In genomic region chr15:97672211-97672765, GRCm38 (mm10) we compare ENCODE assay signal across 10 mouse cellular contexts. TPM values are rescaled to one million over a fixed set of nuclear protein-coding genes. Genes with fewer than 3 reads are reported as not detected.
A peak's percentile ranks its signal among the peaks of the same experiment; 100 is the strongest.
DNase-seq lines count a peak whose midpoint lies in the region; ATAC-seq lines count a peak whose summit lies in the region.
"Had no signal": no experiment of that assay in that cellular context is flagged by ENCODE, and none has a peak within 500 bp of the region (broad histone marks: within the 10 kb centered on the region; RNA-seq: fewer than 3 reads in every experiment).

No protein-coding gene starts in this region.

- no peaks in the 10 kb centered on the region for H3K9me3 ChIP-seq in embryonic facial prominence, embryonic 11.5 days (replicated peaks; ENCODE audit: control insufficient read depth, low read length)
- H3K9me3 ChIP-seq in embryonic facial prominence, embryonic 10.5 days = no peaks in the 10 kb centered on the region
- no peaks in the 10 kb centered on the region for H3K9me3 ChIP-seq in hindbrain, embryonic 14.5 days (ENCODE audit: control insufficient read depth, low read length)
- no peaks in the 10 kb centered on the region for H3K9me3 ChIP-seq in liver, embryonic 12.5 days (replicated peaks)
- H3K9me3 ChIP-seq: embryonic facial prominence, embryonic 13.5 days had no signal

- no peaks in the 10 kb centered on the region for H3K4me1 ChIP-seq in embryonic facial prominence, embryonic 11.5 days (ENCODE audit: control insufficient read depth, insufficient read depth, low read length)
- H3K4me1 ChIP-seq in embryonic facial prominence, embryonic 10.5 days = peaks cover 8% of the 10 kb centered on the region
- H3K4me1 ChIP-seq in hindbrain, embryonic 14.5 days (replicated peaks; ENCODE audit: control insufficient read depth, insufficient read depth, low read length) = peaks cover 15% of the 10 kb centered on the region; the same call in 1 of the 2 replicates
- peaks cover 8% of the 10 kb centered on the region; the same call in 1 of the 2 replicates for H3K4me1 ChIP-seq in liver, embryonic 12.5 days

- DNase-seq in embryonic facial prominence, embryonic 11.5 days (ENCODE audit: low spot score) = peak; percentile 32
- no peak for DNase-seq in embryonic facial prominence, embryonic 10.5 days (ENCODE audit: low spot score)
- DNase-seq in cerebellum, postnatal 10 days = peak; percentile 92 to 95
- DNase-seq in hindbrain, embryonic 14.5 days (ENCODE audit: low spot score) = peak; percentile 68
- no peak for DNase-seq in urinary bladder, adult 18-20 months (ENCODE audit: low spot score in 2 of 2)
- no peak for DNase-seq in yolk sac, embryonic 10.5 days (ENCODE audit: low spot score)

- no peak overlapping the region for H3K27ac ChIP-seq in embryonic facial prominence, embryonic 11.5 days (replicated peaks; ENCODE audit: low read depth, low read length)
- H3K27ac ChIP-seq in embryonic facial prominence, embryonic 10.5 days (replicated peaks) = no peak overlapping the region
- H3K27ac ChIP-seq in hindbrain, embryonic 14.5 days = peak overlapping the region; percentile 83
- H3K27ac ChIP-seq in macrophage = 0 out of 2 replicates have a peak overlapping the region, but pooled peaks have one; percentile 24
- H3K27ac ChIP-seq in liver, embryonic 12.5 days = no peak overlapping the region
- H3K27ac ChIP-seq: embryonic facial prominence, embryonic 13.5 days had no signal

- no peak overlapping the region for H3K4me3 ChIP-seq in embryonic facial prominence, embryonic 11.5 days (ENCODE audit: low read depth, low read length)
- no peak overlapping the region for H3K4me3 ChIP-seq in embryonic facial prominence, embryonic 10.5 days
- H3K4me3 ChIP-seq in hindbrain, embryonic 14.5 days (replicated peaks; ENCODE audit: low read length) = no peak overlapping the region
- no peak overlapping the region for H3K4me3 ChIP-seq in macrophage (ENCODE audit: inconsistent target)
- H3K4me3 ChIP-seq in liver, embryonic 12.5 days = no peak overlapping the region
- H3K4me3 ChIP-seq: embryonic facial prominence, embryonic 13.5 days; megakaryocyte, embryonic 14.5 days had no signal

- H3K36me3 ChIP-seq in embryonic facial prominence, embryonic 11.5 days (replicated peaks; ENCODE audit: control insufficient read depth, insufficient read depth, low read depth, low read length) = no peaks in the 10 kb centered on the region; the same call in 1 of the 2 replicates
- H3K36me3 ChIP-seq in embryonic facial prominence, embryonic 10.5 days (replicated peaks) = peaks cover 63% of the 10 kb centered on the region
- H3K36me3 ChIP-seq in hindbrain, embryonic 14.5 days (replicated peaks; ENCODE audit: control insufficient read depth, insufficient read depth) = peaks cover 40% of the 10 kb centered on the region
- peaks cover 16% of the 10 kb centered on the region for H3K36me3 ChIP-seq in macrophage (ENCODE audit: inconsistent target)
- peaks cover 36% of the 10 kb centered on the region for H3K36me3 ChIP-seq in liver, embryonic 12.5 days

- H3K27me3 ChIP-seq in embryonic facial prominence, embryonic 11.5 days (ENCODE audit: control insufficient read depth, insufficient read depth, low read length) = no peaks in the 10 kb centered on the region
- H3K27me3 ChIP-seq in embryonic facial prominence, embryonic 10.5 days (replicated peaks; ENCODE audit: low read depth, poor library complexity, severe bottlenecking) = no peaks in the 10 kb centered on the region
- no peaks in the 10 kb centered on the region for H3K27me3 ChIP-seq in hindbrain, embryonic 14.5 days (ENCODE audit: control insufficient read depth, insufficient read depth, low read length)
- H3K27me3 ChIP-seq in liver, embryonic 12.5 days (replicated peaks) = no peaks in the 10 kb centered on the region
- H3K27me3 ChIP-seq: embryonic facial prominence, embryonic 13.5 days had no signal

- H3K79me2 ChIP-seq in macrophage (ENCODE audit: inconsistent target) = no peaks in the 10 kb centered on the region

- H3K4me2 ChIP-seq in embryonic facial prominence, embryonic 11.5 days (ENCODE audit: low read depth, low read length) = no peak overlapping the region
- no peak overlapping the region; the same call in 1 of the 2 replicates for H3K4me2 ChIP-seq in hindbrain, embryonic 14.5 days (replicated peaks)
- H3K4me2 ChIP-seq in liver, embryonic 12.5 days = no peak overlapping the region
- H3K4me2 ChIP-seq: embryonic facial prominence, embryonic 13.5 days had no signal

- WGBS in embryonic facial prominence, embryonic 11.5 days = 78% methylated on average over 9 of the region's 9 CpGs
- WGBS in embryonic facial prominence, embryonic 10.5 days = 79% methylated on average over 9 of the region's 9 CpGs
- WGBS in hindbrain, embryonic 14.5 days = 43% methylated on average over 9 of the region's 9 CpGs
- 88% methylated on average over 9 of the region's 9 CpGs for WGBS in macrophage (ENCODE audit: missing documents)
- 82% methylated on average over 9 of the region's 9 CpGs for WGBS in liver, embryonic 12.5 days (ENCODE audit: insufficient replicate concordance)

- H3K9ac ChIP-seq in embryonic facial prominence, embryonic 11.5 days (replicated peaks; ENCODE audit: low read length) = no peak overlapping the region
- H3K9ac ChIP-seq in hindbrain, embryonic 14.5 days = no peak overlapping the region
- H3K9ac ChIP-seq in liver, embryonic 12.5 days = no peak overlapping the region
- H3K9ac ChIP-seq: embryonic facial prominence, embryonic 13.5 days had no signal

- peak; percentile 45; the same call in 1 of the 2 replicates for ATAC-seq in embryonic facial prominence, embryonic 11.5 days (replicated peaks; ENCODE audit: insufficient number of reproducible peaks, low FRiP score, low TSS enrichment, low read depth)
- ATAC-seq in hindbrain, embryonic 14.5 days (ENCODE audit: low FRiP score) = peak; percentile 85
- ATAC-seq in liver, embryonic 12.5 days = no peak

RNA-seq across cellular contexts. Expression of gene Rpap3, which starts 33.3 kb away (rescaled TPM):
- polyA plus RNA-seq in embryonic facial prominence, embryonic 11.5 days (2014; fragmentation: Nextera tagmentation; extraction: Ambion mirVana) = 54.7 and 54.9 TPM in 2 replicates
- 38.8 and 40.2 TPM in 2 replicates for polyA plus RNA-seq in embryonic facial prominence, embryonic 10.5 days (2016; fragmentation: Nextera tagmentation; extraction: Ambion mirVana)
- polyA plus RNA-seq in hindbrain, embryonic 14.5 days (2014; fragmentation: Nextera tagmentation; extraction: Ambion mirVana) = 42.1 and 45.6 TPM in 2 replicates
- 10 to 100 TPM in 15 of 26 experiments, 1 to 10 TPM in 11; 1.1 to 27.9 (median 12.3) TPM for total RNA-seq in macrophage (2018; cell fraction: chromatin; rRNA removed)
- total RNA-seq in macrophage (2018; cell fraction: cytosol; rRNA removed) = 10 to 100 TPM in 14 of 26 experiments, 1 to 10 TPM in 12; 7.0 to 11.9 (median 10.1) TPM
- total RNA-seq in macrophage (2018; cell fraction: nucleus; rRNA removed) = 10 to 100 TPM in 8 of 26 experiments, 1 to 10 TPM in 18; 2.3 to 15.8 (median 5.9) TPM
- polyA plus RNA-seq in macrophage (2018) = 8.9 to 13.3 TPM (median 9.6 TPM) in 3 replicates
- 19.5 and 20.0 TPM in 2 replicates for polyA plus RNA-seq in liver, embryonic 12.5 days (2016; fragmentation: Nextera tagmentation; extraction: Ambion mirVana)

RNA-seq across cellular contexts. Expression of gene Endou, which starts 58.9 kb away (rescaled TPM):
- not detected in 2 replicates for polyA plus RNA-seq in embryonic facial prominence, embryonic 11.5 days (2014; fragmentation: Nextera tagmentation; extraction: Ambion mirVana)
- polyA plus RNA-seq in embryonic facial prominence, embryonic 10.5 days (2016; fragmentation: Nextera tagmentation; extraction: Ambion mirVana) = 0.06 TPM in 1 of 2 replicates, not detected in the other
- polyA plus RNA-seq in hindbrain, embryonic 14.5 days (2014; fragmentation: Nextera tagmentation; extraction: Ambion mirVana) = 0.20 and 0.31 TPM in 2 replicates
- 1 to 10 TPM in 21 of 26 experiments, under 1 TPM in 4, not detected in 1; 0.41 to 5.2 (median 2.0) TPM for total RNA-seq in macrophage (2018; cell fraction: chromatin; rRNA removed)
- under 1 TPM; 0.10 to 0.84 (median 0.45) TPM for total RNA-seq in macrophage (2018; cell fraction: cytosol; rRNA removed)
- total RNA-seq in macrophage (2018; cell fraction: nucleus; rRNA removed) = 1 to 10 TPM in 18 of 26 experiments, under 1 TPM in 7, not detected in 1; 0.30 to 5.3 (median 2.0) TPM
- 0.66 to 0.98 TPM in 2 of 3 replicates, not detected in the other for polyA plus RNA-seq in macrophage (2018)
- polyA plus RNA-seq in liver, embryonic 12.5 days (2016; fragmentation: Nextera tagmentation; extraction: Ambion mirVana) = not detected in 2 replicates

Comparison
In these comparisons a context has a peak if more than half of its experiments do, and no peak if none do; other contexts are left out.
1. DNase-seq: peak in embryonic facial prominence, embryonic 11.5 days (single experiment), cerebellum, postnatal 10 days (2 of 2) and hindbrain, embryonic 14.5 days (single experiment); none in embryonic facial prominence, embryonic 10.5 days (single experiment), urinary bladder, adult 18-20 months (0 of 2) and yolk sac, embryonic 10.5 days (single experiment).
2. H3K27ac ChIP-seq: peak in hindbrain, embryonic 14.5 days (single experiment) and macrophage (single experiment); none in embryonic facial prominence, embryonic 11.5 days (single experiment), embryonic facial prominence, embryonic 10.5 days (single experiment) and liver, embryonic 12.5 days (single experiment).